In the genomic region with DNA sequence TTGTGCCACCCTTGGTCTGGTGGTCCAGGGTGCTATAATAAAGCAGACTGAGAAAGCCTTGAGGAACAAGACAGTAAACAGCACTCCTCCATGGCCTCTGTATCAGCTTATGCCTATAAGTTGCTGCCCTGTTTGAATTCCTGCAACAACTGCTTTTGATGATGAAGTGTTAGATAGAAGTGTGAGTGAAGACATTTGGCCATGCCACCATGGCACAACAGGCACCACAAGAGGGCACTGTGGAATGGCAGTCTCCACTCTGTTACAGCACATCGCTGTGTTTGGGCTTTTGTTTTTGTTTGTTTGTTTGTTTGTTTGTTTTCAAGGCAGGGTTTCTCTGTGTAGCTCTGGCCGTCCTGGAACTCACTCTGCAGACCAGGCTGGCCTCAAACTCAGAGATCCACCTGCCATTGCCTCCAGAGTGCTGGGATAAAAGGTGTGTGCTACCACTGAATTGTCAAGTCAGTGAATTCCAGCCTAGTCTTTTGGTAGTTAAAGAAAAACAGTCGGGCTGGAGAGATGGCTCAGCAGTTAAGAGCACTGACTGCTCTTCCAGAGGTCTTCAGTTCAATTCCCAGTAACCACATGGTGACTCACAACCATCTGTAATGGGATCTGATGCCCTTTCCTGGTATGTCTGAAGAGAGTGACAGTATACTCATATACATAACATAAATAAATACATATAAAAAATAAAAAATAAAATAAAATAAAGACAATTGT, we compare ENCODE assay signal across 8 mouse cellular contexts. TPM values are rescaled to one million over a fixed set of nuclear protein-coding genes. Genes with fewer than 3 reads are reported as not detected.
A peak's percentile ranks its signal among the peaks of the same experiment; 100 is the strongest.
DNase-seq lines count a peak whose midpoint lies in the region; ATAC-seq and TF ChIP-seq lines count a peak whose summit lies in the region.

No protein-coding gene starts in this region.

- H3K27me3 ChIP-seq in heart, postnatal 0 days (ENCODE audit: control insufficient read depth, insufficient read depth, low read length): no peaks in the 10 kb centered on the region
- H3K27me3 ChIP-seq in heart, embryonic 12.5 days (replicated peaks): no peaks in the 10 kb centered on the region
- no peaks in the 10 kb centered on the region for H3K27me3 ChIP-seq in testis, adult 2 months (ENCODE audit: control insufficient read depth, insufficient read depth, low read length)
- no peaks in the 10 kb centered on the region for H3K27me3 ChIP-seq in midbrain, embryonic 13.5 days

- H3K4me1 ChIP-seq in heart, postnatal 0 days (ENCODE audit: control insufficient read depth, insufficient read depth): peaks cover 19% of the 10 kb centered on the region
- peaks cover 15% of the 10 kb centered on the region for H3K4me1 ChIP-seq in heart, embryonic 12.5 days (replicated peaks)
- no peaks in the 10 kb centered on the region for H3K4me1 ChIP-seq in testis, adult 2 months (ENCODE audit: control insufficient read depth, insufficient read depth, low read length)
- no peaks in the 10 kb centered on the region for H3K4me1 ChIP-seq in midbrain, embryonic 13.5 days (replicated peaks)

- no peak for TF ChIP-seq EP300 in heart, postnatal 0 days (IDR thresholded peaks at IDR 0.05; ENCODE audit: low read depth)

- no peaks in the 10 kb centered on the region for H3K36me3 ChIP-seq in heart, postnatal 0 days (replicated peaks; ENCODE audit: control insufficient read depth, insufficient read depth, low read length)
- H3K36me3 ChIP-seq in heart, embryonic 12.5 days: no peaks in the 10 kb centered on the region
- no peaks in the 10 kb centered on the region for H3K36me3 ChIP-seq in testis, adult 2 months (ENCODE audit: control insufficient read depth, insufficient read depth, low read length)
- H3K36me3 ChIP-seq in midbrain, embryonic 13.5 days: no peaks in the 10 kb centered on the region

- H3K9me3 ChIP-seq in heart, postnatal 0 days (replicated peaks; ENCODE audit: control insufficient read depth, low read length): no peaks in the 10 kb centered on the region
- H3K9me3 ChIP-seq in heart, embryonic 12.5 days (replicated peaks): no peaks in the 10 kb centered on the region
- no peaks in the 10 kb centered on the region for H3K9me3 ChIP-seq in midbrain, embryonic 13.5 days

- H3K9ac ChIP-seq in heart, postnatal 0 days (replicated peaks; ENCODE audit: low read depth, low read length): no peak overlapping the region
- H3K9ac ChIP-seq in heart, embryonic 12.5 days: no peak overlapping the region
- H3K9ac ChIP-seq in midbrain, embryonic 13.5 days (replicated peaks): no peak overlapping the region

- no peak for TF ChIP-seq POLR2A in testis, adult 2 months (IDR thresholded peaks at IDR 0.05; ENCODE audit: control insufficient read depth, low read depth, low read length)

- WGBS in heart, postnatal 0 days: 52% methylated on average over 3 of the region's 3 CpGs
- WGBS in heart, embryonic 12.5 days: 50% methylated on average over 3 of the region's 3 CpGs
- WGBS in midbrain, embryonic 13.5 days: 45% methylated on average over 3 of the region's 3 CpGs

- H3K27ac ChIP-seq in heart, postnatal 0 days (ENCODE audit: low read depth): no peak overlapping the region
- H3K27ac ChIP-seq in heart, embryonic 12.5 days (ENCODE audit: poor library complexity, severe bottlenecking): no peak overlapping the region
- no peak overlapping the region for H3K27ac ChIP-seq in testis, adult 2 months (ENCODE audit: control insufficient read depth, insufficient read depth, low read depth, low read length)
- no peak overlapping the region for H3K27ac ChIP-seq in midbrain, embryonic 13.5 days

- DNase-seq in heart, postnatal 0 days (ENCODE audit: low spot score): no peak
- no peak for DNase-seq in testis, postnatal 14 days (ENCODE audit: low spot score)
- peak; percentile 39 to 58 for DNase-seq in cerebellum, postnatal 36 days
- no peak for DNase-seq in layer of hippocampus, adult 9-10 months (ENCODE audit: low spot score)

- H3K4me3 ChIP-seq in heart, postnatal 0 days (ENCODE audit: low read depth, low read length): no peak overlapping the region
- H3K4me3 ChIP-seq in heart, embryonic 12.5 days: no peak overlapping the region
- H3K4me3 ChIP-seq in testis, adult 2 months (ENCODE audit: control insufficient read depth, low read depth, low read length): no peak overlapping the region
- H3K4me3 ChIP-seq in midbrain, embryonic 13.5 days (replicated peaks): no peak overlapping the region

- peak; percentile 73 for TF ChIP-seq CTCF in heart, postnatal 0 days (IDR thresholded peaks at IDR 0.05; ENCODE audit: low read depth)
- TF ChIP-seq CTCF in testis, adult 2 months (IDR thresholded peaks at IDR 0.05; ENCODE audit: control insufficient read depth, insufficient read depth, insufficient replicate concordance, low read depth, low read length): peak; percentile 64; the same call in 1 of the 2 replicates

- no peak for ATAC-seq in heart, postnatal 0 days (ENCODE audit: insufficient read depth, low read depth)
- no peak for ATAC-seq in heart, embryonic 12.5 days (ENCODE audit: insufficient number of reproducible peaks, low FRiP score)
- ATAC-seq in megakaryocyte-erythroid progenitor cell, adult 5-6 weeks (replicated peaks; ENCODE audit: low FRiP score, low TSS enrichment, poor library complexity, severe bottlenecking): peak; percentile 77; the same call in 1 of the 2 replicates
- no peak for ATAC-seq in midbrain, embryonic 13.5 days

- H3K4me2 ChIP-seq in heart, postnatal 0 days (ENCODE audit: low read depth, low read length): no peak overlapping the region
- H3K4me2 ChIP-seq in heart, embryonic 12.5 days: no peak overlapping the region
- H3K4me2 ChIP-seq in midbrain, embryonic 13.5 days (replicated peaks): no peak overlapping the region

RNA-seq across cellular contexts. Expression of a gene that starts 13.9 kb away (rescaled TPM):
- total RNA-seq in heart, postnatal 0 days (2014; rRNA removed; ENCODE audit: low replicate concordance): 26.0 and 28.4 TPM in 2 replicates
- polyA plus RNA-seq in heart, postnatal 0 days (2015; fragmentation: Nextera tagmentation; extraction: Ambion mirVana): 13.8 and 18.7 TPM in 2 replicates
- 58.9 and 59.3 TPM in 2 replicates for polyA plus RNA-seq in heart, embryonic 12.5 days (2016; fragmentation: Nextera tagmentation; extraction: Ambion mirVana)
- 4.8 and 6.9 TPM in 2 replicates for polyA plus RNA-seq in testis, adult 2 months (2012; rRNA removed)
- 4.2 and 8.6 TPM in 2 replicates for total RNA-seq in megakaryocyte-erythroid progenitor cell, adult 5-6 weeks (2014; fragmentation: Nextera tagmentation)
- total RNA-seq in megakaryocyte-erythroid progenitor cell, adult 5-6 weeks (2017): 13.4 and 15.8 TPM in 2 replicates
- 23.1 and 27.4 TPM in 2 replicates for polyA plus RNA-seq in midbrain, embryonic 13.5 days (2015; fragmentation: Nextera tagmentation; extraction: Ambion mirVana)

Comparison
In these comparisons a context has a peak if more than half of its experiments do, and no peak if none do; other contexts are left out.
1. DNase-seq: peak in cerebellum, postnatal 36 days (2 of 2); none in heart, postnatal 0 days (single experiment), testis, postnatal 14 days (single experiment) and layer of hippocampus, adult 9-10 months (single experiment).